Mouse (Mus musculus) spleen, adult 2 months (tissue): ENCODE results near the gene Tars2.

ENCODE experiments used
- CTCF ChIP-seq: fragments of 200-500 bp; IDR thresholded peaks from 2 replicates; pipeline ENCODE4 v1.5.1; 2011; ENCODE audit warnings: mild to moderate bottlenecking, inconsistent platforms; ENCODE audit not compliant: insufficient read depth, insufficient read length, insufficient replicate concordance; ENCODE audit errors: extremely low read depth
- POLR2A ChIP-seq: fragments of 200-500 bp; IDR thresholded peaks from 2 replicates; pipeline ENCODE4 v1.6.1; 2011; ENCODE audit warnings: low read depth, low read length, inconsistent platforms

DNA sequence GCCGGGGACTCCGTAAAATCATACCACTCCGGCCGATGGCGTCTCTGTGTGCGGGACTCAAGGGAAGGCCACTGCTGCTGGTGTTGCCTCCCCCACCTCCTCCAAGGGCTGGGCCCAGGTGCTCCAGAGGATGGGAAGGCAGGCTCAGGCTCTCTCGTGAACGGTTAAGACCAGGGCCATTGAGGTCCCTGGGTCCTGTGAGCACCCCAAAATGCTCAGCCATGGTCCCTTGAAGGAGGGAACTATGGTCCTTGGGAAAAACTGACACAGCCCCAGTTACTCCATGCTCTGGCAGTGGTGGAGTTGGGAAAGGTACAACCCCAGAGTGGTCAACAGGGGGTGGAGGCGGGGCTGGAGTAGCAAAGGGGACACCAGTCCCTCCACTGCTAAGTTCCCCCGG is 3.8 kb upstream of the Tars2 start:
- TF ChIP-seq CTCF (no peak), POLR2A (no peak)
